Mouse (Mus musculus) right cerebral cortex, adult 18-20 months (tissue): ENCODE data around the gene L1cam.

ENCODE experiments used
- DNase-seq: peaks from one replicate; pipeline ENCODE4 v3.0.0; 2022; ENCODE audit warnings: mixed read lengths

The L1cam gene

DNA sequence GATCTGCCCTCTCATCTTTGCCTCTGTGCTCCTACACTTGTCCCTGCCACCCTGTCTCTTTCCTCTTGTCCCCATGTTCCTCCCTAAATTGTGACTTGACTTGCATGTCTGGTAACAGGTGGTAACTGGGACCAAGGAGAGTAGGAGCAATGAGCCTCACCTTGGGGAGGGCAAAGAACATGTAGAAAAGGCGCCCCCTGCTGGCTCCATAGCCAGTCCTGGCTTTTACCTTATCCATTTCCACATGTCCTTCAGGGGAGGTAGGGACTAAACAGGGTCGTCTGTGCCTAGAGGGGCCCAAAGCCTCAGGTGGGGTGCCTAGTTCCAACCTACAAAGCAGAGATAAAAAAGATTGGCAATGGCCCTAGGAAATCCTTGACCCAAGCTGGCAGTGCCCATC is at the start of gene L1cam:
L1cam (minus strand) TSS at position 387 of the 400 bp plus-strand sequence.
- peak; percentile 45 for DNase-seq

DNA sequence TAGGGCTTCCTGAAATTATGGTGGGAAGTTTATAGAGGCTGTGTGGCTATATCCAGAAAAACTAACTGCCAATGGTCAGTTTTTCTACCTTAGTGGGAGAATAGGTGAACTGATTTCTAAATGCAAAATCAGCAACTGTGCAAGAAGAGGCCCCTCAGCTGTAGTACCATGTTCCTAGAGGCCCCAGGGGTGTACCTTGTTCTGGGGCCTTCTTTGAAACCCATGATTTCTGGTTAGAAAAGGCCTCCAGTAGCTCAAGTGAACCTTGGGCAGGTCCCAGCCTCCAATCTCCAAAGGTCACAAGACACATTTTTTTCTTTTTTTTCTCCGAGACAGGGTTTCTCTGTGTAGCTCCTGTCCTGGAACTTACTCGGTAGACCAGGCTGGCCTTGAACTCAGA is 46.4 kb upstream of the L1cam start:
- DNase-seq = no peak

DNA sequence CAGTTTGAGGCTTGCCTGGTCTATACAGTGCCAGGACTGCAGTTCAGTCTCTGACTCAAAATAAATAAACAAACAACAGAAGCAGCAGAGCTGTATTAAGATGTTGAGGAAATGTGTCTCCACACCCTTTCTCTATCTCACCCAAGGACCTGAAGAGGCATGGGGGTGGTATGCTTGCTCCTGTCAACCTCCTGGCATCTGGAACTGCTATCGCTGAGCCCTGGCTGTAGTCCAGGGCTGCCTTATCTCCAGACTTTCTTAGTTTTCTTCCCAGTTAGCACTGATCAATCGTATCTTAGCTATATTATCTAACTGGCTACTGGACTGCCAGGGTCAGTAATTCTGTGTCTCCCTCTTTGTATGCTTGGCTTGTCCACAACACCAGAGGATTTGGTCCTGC is 46.0 kb upstream of the L1cam start:
- DNase-seq = no peak

DNA sequence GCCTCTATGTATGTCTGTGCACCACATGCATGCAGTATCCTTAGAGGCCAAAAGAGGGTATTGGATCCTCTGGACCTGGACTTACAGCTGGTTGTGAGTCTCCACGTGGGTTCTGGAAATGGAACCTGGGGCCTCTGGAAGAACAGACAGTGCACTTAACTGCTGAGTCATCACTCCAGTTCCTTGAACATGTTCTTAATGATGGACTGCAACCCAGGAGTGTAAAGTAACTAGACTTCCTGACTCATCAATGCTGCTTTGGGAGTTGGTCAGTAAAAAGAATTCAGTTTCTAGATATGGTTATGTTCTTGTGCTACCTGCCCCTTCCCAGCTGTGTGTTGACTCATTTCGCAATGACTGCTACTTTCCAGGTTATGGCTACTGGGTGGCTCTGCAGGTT is 36.0 kb upstream of the L1cam start:
- no peak for DNase-seq

DNA sequence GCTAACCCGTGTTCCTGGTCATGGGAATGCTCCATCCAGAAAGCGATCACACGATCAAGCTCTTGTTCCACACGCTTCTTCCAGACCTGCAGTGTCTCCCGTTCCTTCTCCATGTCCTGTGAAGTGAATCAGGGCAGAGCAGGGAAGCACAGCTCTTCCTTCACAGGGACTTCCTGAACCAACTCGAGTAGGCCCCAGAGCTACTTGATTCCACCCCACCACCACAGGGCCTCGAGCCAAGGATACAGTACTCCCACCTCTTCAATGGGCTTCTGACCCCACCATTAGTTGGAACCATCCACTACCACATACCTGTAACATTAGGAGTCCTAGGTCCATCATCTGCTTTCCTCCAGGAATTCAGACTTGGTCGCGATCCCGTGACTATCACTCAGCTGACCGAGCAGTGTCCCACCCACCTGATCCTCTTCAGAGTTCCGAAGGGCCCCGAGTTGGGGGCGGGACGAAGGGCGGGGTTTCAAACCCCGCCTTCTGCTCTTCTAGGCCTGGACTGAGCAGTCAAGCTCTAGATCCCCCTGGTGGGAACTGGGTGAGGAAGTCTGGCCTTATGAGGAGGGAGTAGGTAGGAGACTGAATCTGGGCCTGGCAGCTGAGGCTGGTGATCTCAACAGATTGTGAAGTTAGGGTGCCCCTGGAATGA is 34.6 kb upstream of the L1cam start, which contains the start of gene Renbp:
Renbp (minus strand) TSS at position 449 of the 661 bp plus-strand sequence.
- DNase-seq = peak; percentile 13

DNA sequence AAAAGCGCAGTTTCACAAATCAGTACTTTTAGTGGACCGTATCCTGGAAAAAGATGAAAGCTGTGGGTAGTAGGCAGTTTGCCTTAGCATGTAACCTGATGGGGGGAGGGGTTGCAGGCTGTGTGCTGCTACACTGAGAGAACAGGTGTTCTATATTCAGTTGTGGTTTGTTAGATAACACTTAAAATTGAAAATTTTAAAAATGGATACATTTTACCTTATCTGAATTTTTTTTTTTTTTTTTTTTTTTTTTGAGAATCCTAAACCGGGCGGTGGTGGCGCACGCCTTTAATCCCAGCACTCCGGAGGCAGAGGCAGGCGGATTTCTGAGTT is 26.6 kb upstream of the L1cam start:
- DNase-seq = no peak

DNA sequence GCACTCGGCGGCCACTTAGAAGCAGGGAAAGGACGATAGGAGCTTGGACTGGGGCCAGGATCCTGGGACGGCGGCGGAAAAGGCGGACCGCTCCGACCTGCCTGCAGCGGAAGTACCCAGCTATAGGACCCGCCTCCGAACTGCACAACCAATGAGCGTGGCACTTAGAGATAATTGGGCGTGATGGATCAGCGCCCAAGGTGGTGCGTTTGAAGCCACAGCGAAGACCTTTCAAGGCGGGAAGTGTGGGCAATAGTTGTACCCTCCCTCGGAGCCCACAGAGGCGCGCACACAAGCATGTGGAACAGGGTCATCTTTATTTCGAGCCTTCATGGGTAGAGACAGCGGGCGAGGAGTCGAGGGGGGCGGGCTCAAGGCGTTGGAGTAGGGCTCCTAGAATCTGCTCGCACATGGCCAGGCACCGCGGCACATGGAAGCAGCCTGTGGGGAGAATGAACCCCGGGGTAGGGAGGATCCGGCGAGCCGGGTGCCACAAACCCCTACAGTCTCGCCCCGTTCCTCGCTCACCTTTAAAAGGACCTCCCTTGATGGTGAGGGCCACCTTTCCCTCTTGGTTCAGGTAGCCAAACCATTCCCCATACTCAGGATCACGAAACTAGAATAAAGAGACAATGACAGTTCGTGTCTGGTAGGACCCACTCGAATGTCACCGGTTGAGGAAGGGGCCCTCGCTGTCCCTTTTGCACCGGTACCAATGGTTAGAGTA is 26.1 kb upstream of the L1cam start, which contains the start of the genes Arhgap4 and Naa10:
Arhgap4 (minus strand) TSS at position 48 of the 727 bp plus-strand sequence.
Naa10 (minus strand) TSS at position 122 of the 727 bp plus-strand sequence.
- DNase-seq = peak; percentile 88

DNA sequence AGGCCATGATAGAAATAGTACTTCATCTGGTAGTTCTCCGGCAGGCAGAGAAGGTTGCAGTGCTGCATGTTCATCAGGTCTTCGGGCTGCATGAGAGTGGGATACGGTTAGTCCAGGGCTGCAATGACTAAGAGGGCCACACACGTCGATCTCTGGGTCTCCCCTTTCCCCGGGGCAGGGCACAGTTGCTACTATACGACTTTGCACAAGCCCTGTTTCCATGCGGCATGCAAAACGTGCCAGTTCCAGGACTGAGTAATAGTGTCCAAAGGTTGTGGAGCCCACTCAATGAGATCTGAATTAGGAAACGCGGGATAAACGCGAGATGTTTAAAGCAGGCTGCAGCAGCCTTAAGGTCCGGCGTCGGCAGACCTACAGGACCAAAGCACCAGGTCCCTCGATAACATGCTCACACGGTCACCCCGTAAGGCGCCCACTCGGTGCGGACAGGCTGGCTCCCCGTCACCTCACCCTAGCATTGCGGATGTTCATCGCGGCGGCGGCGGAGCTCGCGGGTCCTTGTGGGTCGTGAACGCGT is 25.4 kb upstream of the L1cam start:
- no peak for DNase-seq

DNA sequence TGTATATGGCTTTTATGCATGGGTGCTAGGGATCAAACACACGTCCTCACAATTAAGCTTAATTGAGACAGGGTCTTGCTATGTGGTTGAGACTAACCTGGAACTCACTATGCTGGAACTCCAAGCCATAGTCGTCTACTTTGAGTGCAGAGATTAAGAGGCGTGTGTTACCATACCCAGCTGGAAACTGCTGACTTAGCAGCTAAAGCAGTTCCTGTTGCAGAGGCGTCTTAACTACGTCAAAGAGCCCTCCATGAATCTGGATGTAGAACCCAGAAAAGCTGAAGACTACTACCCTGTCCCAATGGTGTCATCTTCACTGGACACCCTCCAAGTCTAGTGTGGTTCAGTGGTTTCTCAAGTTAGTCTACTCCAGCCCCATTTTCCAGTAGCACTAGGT is 22.7 kb upstream of the L1cam start:
- DNase-seq = no peak

DNA sequence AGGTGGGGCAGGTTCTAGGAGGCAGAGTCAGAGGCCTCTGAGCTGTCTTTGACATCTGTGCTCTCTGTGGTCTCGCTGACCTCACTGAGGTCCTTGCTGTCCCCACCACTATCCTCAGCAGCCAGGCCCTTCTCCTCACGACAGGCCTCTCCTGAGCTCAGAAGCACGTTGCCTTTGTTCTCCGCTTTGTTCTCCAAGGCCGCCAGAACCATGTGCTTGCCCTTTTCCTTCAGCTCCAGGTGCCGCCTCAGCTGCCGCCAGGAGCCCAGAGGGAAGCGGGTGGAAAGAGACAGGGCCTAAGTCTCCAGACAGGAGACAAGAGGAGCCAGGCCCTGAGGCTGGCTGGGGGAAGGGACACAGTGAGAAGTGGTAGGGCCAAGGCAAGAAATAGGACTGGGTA is 21.0 kb upstream of the L1cam start:
- no peak for DNase-seq

DNA sequence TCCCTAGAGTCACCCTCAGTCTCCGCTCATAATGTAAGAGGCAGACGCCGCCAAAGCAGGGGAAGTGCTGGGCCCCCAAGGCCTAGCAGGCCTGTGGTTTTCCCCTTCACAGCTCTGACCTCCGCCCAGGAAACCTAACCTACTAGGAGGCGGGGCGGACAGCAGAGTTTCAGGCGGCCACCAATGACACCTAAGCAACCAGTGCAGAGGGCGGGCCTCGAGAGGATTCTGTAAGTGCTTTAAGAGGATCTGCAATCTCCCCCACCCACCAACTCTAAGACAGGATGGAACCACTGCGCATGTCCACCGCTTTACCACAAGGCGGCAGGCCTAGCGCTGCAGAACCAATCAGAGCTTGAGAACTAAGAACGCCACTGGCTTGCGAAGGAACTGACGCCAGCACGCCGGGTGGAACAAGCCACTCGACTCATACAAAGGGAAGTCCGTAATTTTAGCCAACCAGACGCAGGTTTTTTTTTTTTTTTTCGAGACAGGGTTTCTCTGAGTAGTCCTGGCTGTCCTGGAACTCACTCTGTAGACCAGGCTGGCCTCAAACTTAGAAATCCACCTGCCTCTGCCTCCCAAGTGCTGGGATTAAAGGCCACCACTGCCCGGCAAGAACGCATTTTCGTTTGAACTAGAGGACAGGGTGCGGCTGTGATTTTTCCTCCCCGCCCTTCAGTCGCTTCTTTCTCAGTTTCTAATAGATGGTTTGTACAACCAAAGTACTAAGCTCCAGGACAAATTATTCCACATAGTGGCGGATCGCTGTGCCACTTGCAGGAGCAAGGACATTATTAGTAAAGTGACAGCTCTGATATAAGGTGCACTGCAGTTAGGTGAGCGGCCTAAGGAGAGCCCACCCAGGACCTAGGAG is 19.2 kb upstream of the L1cam start:
- DNase-seq = peak; percentile 94

DNA sequence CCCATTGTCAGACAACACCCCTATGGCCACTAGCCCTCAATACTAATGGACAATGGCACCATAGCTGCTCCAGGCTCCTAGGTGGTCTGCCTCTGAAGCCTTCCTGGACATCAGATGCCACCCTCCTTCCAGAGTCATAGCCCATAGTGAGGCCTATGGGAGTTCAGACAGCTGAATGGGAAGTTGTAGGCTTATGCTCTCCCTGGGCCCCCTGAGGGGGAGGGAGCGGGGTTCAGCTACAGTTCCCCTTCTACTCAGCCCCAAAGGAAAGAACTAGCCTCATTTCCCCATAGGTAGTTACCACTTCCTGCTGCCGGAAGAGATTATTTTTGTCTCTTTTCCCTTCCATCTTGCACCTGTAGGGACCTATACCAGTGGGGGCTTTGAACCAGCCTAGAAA is 15.7 kb upstream of the L1cam start:
- no peak for DNase-seq

DNA sequence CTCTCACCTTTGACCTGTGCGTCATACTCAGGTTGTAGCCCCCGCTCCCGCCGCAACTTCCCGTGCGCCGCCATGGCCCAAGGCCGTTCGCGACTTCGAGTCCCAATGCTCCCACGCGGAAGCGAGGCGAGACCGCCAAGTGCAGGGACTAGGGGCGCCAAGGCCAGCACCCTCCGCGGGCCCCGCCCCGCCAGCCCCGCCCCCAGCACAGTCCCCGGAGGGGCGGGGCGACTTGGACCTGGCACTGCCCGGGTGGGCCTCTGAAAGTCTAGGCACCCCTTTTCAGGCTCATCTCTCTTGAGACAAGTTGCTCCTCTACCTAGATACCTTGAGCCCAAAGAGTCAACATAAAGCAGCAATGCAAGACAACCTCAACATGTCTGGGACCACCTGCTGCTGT is 15.3 kb upstream of the L1cam start:
- DNase-seq = no peak

DNA sequence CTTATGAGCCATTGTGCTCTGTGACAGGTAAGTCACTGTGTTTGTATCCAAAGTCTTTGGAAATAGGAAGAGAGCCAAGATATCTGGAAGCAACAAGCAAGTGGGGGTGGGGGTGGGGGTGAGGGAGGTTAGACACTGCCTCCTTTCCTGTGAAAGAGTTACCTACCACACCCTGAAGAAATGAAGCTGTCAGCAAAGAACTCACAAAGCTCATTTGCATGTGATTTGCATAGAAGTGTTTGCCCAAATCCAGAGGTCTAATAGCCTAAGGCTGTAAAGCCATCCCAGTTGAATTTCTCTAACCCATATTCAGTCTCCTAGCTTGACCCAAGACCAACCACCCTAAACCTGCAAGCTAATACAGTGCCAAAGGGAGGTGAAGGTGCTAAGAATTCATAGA is 14.5 kb upstream of the L1cam start:
- no peak for DNase-seq

DNA sequence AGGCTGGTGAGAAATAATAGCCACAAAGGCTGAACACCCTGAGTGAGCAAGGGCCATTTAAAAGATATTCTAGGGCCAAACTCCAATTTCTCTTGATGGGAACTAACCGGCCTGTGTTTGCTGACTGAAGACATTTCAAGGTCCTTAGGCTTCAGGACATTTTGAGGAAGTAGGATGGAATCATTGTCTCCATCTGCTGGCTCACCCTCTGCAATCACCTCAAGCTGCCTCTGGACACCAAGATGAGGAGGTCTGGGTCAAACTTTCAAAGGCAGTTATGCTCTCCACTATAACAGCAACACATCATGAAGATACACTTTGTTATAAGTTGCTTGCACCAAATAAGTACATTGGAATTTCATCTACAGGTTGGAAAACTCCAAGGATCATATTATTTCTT is 14.1 kb upstream of the L1cam start:
- DNase-seq = no peak

DNA sequence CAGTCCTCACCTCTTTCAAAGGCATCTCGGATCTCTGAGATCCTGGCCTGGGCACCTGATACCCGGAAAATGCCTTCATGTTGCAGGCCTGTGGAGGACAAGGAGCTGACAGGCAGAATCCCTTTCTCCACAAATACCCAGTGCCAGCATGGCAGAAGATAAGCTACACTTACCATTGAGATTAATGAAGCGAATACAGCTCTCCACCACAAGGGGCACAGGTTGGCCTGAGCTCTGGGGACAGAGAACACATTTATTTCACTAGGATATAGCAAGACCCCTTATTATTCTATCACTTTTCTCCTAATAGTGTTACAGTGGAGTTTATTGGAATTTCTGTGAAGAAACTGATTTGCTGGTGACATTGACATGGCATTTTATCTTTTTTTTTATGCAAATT is 2.1 kb upstream of the L1cam start:
- DNase-seq = no peak

DNA sequence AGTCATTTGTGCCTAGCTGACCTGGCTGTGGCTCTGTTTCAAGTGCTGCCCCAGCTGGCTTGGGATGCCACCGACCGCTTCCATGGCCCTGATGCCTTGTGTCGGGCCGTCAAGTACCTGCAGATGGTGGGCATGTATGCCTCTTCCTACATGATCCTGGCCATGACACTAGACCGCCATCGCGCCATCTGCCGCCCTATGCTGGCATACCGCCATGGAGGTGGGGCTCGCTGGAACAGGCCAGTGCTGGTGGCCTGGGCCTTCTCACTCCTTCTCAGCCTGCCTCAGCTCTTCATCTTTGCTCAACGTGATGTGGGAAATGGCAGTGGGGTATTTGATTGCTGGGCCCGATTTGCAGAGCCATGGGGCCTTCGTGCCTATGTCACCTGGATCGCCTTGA is 3.1 kb downstream of the L1cam start:
- no peak for DNase-seq

DNA sequence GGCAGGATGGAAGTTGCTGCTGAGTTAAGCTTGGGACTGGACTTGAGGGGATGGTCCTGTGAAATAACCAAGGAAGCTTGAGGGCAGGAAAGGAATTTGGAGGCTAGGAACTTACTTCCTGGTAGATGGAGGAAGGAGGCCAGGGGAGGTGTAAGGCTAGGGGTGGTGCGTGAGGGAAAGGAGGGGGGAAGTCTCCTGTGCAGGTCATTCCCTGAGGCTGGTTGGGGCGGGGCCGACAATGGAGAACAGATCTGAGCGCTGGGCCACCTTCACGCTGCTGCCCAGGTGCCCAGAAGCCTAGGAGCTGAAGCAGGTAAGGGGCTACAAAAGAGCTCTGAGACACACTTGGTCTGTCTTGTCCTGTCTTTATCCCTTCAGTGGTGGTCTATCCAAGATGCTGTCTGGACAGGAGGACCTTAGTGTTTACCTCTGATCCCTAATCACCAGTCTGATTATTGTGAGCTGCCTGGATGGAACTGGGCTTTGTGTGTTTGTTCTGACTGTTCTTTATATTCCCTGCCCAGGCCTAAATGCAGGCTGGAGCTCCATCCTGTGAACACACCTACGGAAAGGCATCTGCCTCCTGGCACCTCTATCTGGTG is 4.3 kb downstream of the L1cam start, which contains the start of gene Avpr2:
Avpr2 (plus strand) TSS at position 552 of the 602 bp plus-strand sequence.
- no peak for DNase-seq

DNA sequence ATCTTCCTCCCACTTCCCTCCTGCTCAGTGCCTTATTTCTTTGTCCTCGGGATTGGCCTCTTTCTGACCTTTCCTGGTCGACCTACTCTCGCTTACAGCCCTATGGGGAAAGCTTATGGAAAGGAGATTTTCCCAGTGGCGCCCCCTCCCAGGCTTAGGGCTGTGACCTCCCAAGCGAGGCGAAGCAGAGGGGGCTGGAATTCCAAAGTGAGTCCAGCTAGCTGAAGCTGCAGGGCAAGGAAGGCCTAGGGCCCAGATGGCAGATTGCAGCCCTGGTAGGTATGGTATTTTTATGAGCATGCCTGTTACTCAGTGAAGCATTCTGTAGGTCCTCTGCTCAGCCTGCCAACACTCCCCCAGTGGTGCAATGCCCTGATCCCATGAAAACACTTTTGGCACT is 14.4 kb downstream of the L1cam start:
- DNase-seq = no peak

DNA sequence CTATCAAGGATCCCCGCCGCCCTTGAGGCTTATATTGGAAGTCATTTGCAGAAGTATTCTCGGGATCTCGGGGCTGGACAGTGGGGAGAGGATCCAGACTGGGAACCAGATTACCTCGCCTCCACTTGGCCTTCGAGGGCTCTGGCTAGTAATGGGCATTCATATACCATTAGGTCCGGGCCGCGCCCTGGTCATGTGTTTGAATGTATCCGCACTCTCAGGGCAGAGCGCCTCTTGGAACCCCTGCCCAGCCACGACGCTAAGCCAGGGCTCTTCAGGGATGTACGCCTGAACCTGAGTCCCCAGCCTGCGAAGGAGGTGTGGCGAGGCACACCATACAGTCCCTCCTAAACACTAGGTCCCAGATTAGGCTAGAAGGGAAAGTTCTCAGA is 14.9 kb downstream of the L1cam start:
- no peak for DNase-seq

DNA sequence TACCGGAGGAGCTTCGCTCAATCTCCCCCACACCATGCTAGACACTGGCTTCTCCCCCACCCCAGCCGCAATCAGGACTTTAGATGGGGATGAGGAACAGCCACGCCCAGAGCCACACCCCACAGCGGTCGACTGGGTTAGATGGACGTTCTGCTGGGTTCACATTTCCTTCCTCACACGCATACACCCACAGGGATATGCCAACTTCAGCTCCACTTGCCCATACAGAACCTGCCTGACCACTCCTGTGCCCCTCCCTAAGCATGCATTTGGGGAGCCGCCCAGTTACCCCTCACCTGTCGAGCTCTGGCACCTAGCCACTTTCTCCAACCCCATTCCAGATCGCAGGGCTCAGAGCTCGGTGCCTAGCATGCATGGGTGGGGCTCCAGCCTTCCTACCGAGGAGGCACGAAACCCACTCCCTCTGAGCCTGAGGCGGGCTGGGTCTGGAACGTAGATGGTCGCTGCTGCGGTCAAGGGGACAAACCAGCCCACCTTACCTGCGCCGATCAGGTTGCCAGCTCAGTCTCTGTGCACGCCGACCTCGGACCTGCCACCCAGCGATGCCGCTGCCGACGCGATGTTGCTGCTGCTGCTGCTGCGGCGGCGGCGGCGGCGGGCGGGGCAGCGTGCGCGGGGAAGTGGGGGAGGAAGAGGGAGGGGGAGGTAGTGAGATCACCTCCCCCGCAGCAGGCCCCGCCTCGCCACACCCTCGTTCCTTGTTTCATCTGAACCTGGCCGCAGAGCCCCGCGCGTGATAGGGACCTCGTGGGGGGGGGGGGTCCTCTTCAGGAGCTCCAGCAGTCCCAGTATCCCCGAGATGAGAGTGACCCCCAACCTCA is 15.5 kb downstream of the L1cam start:
- peak; percentile 19 for DNase-seq

DNA sequence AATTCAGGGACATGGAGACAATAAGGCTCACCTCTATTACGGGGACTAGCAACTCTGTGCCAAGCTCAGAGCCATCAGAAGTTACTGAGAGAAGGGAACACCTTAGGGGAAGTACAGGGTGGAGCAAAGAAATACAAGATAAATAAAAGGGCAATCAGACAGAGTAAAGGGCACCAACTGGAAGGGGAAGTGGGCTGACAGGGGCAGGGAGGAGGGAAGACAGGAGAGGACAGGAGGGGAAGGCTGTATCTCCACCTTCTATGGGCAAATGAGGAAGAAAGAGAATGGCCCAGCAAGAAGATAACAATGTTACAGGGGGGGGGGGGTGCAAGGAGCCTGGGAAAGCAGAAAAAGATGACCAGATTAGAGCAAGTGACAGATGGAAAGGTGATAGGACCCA is 18.9 kb downstream of the L1cam start:
- no peak for DNase-seq
